Mouse (Mus musculus) ES-E14 (cell line): ENCODE measurements around the gene Hoxa5.

ENCODE experiments used
- HCFC1 ChIP-seq: IDR thresholded peaks from 2 replicates; pipeline ENCODE4 v1.6.1; 2012; ENCODE audit warnings: low read length, inconsistent platforms, borderline replicate concordance; ENCODE audit not compliant: insufficient read depth
- ZC3H11A ChIP-seq: IDR thresholded peaks from 2 replicates; pipeline ENCODE4 v1.6.1; 2012; ENCODE audit warnings: low read depth, mild to moderate bottlenecking, inconsistent platforms, low read length, borderline replicate concordance
- ZNF384 ChIP-seq: IDR thresholded peaks from 2 replicates; pipeline ENCODE4 v1.6.1; 2012; ENCODE audit warnings: low read depth, low read length, inconsistent platforms

- TF ChIP-seq ZNF384 = no peak
- no peak for TF ChIP-seq HCFC1
- TF ChIP-seq ZC3H11A = no peak
Observed at GRCm38 (mm10) chr6:52217459-52217768, 13.0 kb upstream of the Hoxa5 start.
